Mouse (Mus musculus) brain, embryonic 18.5 days (tissue): ENCODE measurements around the gene Ankrd44.

Experiments
- DNase-seq: peaks from one replicate; pipeline ENCODE4 v3.0.0-alpha.2; 2012; ENCODE audit warnings: low read depth, low spot score

Gene Ankrd44

GRCm38 (mm10) chr1:54888449-54888848 lies 37.7 kb downstream of the Ankrd44 start:
- no peak for DNase-seq

GRCm38 (mm10) chr1:54887873-54888272 lies 38.3 kb downstream of the Ankrd44 start:
- no peak for DNase-seq

- DNase-seq = no peak
Measured at GRCm38 (mm10) chr1:54882856-54883467, 43.2 kb downstream of the Ankrd44 start.

GRCm38 (mm10) chr1:54881523-54881922 lies 44.7 kb downstream of the Ankrd44 start:
- no peak for DNase-seq

GRCm38 (mm10) chr1:54877423-54878073 lies 48.6 kb downstream of the Ankrd44 start:
- no peak for DNase-seq

- DNase-seq = no peak
Measured at GRCm38 (mm10) chr1:54877014-54877413, 49.2 kb downstream of the Ankrd44 start.

GRCm38 (mm10) chr1:54874094-54874493 lies 52.1 kb downstream of the Ankrd44 start:
- no peak for DNase-seq

GRCm38 (mm10) chr1:54872857-54873616 lies 53.1 kb downstream of the Ankrd44 start:
- DNase-seq = no peak

GRCm38 (mm10) chr1:54871321-54871720 lies 54.9 kb downstream of the Ankrd44 start:
- no peak for DNase-seq

GRCm38 (mm10) chr1:54870634-54871033 lies 55.6 kb downstream of the Ankrd44 start:
- DNase-seq = no peak

- DNase-seq = no peak
Measured at GRCm38 (mm10) chr1:54867226-54867625, 59.0 kb downstream of the Ankrd44 start.

GRCm38 (mm10) chr1:54866131-54866530 lies 60.1 kb downstream of the Ankrd44 start:
- DNase-seq = no peak

- DNase-seq = no peak
Measured at GRCm38 (mm10) chr1:54864928-54865652, 61.1 kb downstream of the Ankrd44 start.

GRCm38 (mm10) chr1:54860361-54860760 lies 65.8 kb downstream of the Ankrd44 start:
- no peak for DNase-seq

GRCm38 (mm10) chr1:54859876-54860275 lies 66.3 kb downstream of the Ankrd44 start:
- no peak for DNase-seq

GRCm38 (mm10) chr1:54858898-54859297 lies 67.3 kb downstream of the Ankrd44 start:
- DNase-seq = no peak

GRCm38 (mm10) chr1:54856502-54856901 lies 69.7 kb downstream of the Ankrd44 start:
- DNase-seq = no peak

- no peak for DNase-seq
Measured at GRCm38 (mm10) chr1:54855970-54856369, 70.2 kb downstream of the Ankrd44 start.

- DNase-seq = no peak
Measured at GRCm38 (mm10) chr1:54854388-54854787, 71.8 kb downstream of the Ankrd44 start.

GRCm38 (mm10) chr1:54853311-54854000 lies 72.7 kb downstream of the Ankrd44 start:
- DNase-seq = no peak

- no peak for DNase-seq
Measured at GRCm38 (mm10) chr1:54851610-54852009, 74.6 kb downstream of the Ankrd44 start.
